Mouse (Mus musculus): ENCODE measurements around the gene Clca3a2.
A peak's percentile ranks its signal among the peaks of the same experiment; 100 is the strongest.

DNA sequence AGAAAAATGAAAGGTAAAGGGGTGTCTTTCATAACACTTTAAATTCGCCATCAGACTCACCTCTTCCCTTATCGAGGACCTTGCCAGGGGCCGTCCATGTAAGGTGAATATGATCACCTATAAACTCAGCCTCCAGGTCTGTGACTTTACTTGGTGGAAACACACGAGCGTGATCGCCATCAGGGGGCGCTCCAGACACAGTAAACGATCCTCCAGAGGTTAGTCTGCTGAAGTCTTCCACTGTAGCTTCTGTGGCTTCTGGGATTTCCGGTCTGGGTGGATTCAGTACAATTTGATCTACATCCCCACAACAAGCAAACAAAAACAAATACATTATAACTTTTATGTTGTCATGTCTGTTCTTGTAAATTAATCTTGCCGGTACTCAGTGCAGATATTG, 5.9 kb upstream of the Clca3a2 start:
- TF ChIP-seq CTCF (conservative IDR thresholded peaks at IDR 0.05; ENCODE audit: low read length) = peak; percentile 52
- TF ChIP-seq POU5F1 (IDR thresholded peaks at IDR 0.05; ENCODE audit: borderline replicate concordance, low read length) = no peak

Measured in E14TG2a.4 (cell line).